Mouse (Mus musculus): Measurements from ENCODE around the gene Sh3glb1. TPM values are rescaled to one million over a fixed set of nuclear protein-coding genes. Genes with fewer than 3 reads are reported as not detected.

The Sh3glb1 gene
- total and polyA plus RNA-seq, 3 experiments: 52.0 to 189 (median 112) TPM

DNA sequence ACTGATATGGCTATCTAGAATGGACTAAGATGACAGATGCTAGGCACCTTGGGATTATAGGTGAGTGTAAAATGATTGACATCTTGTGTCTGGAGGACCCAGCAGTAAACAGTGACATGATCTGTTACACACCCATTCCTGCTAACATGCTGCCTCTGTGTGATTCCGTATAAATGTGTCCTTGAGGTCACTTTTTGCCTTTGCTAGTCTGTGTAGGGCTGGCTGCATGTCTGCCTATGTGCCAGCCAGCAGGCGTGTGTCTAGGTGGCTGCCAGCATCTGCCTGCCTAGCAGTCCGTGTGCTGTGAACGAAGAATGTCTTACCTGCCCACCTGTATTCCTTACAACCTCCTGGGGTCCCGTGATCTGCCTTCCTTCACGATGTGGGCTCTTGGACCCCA is 42.4 kb downstream of the Sh3glb1 start:
- Histone ChIP-seq H3K4me3 (replicated peaks in 1 of 3; ENCODE audit: low read depth in 2 of 3, low read length in 2 of 3, poor library complexity in 1 of 3) (no peak overlapping the region), H3K4me2 (ENCODE audit: insufficient read depth, low read depth, poor library complexity, severe bottlenecking) (no peak overlapping the region), H3K27me3 (replicated peaks) (no peaks in the 10 kb centered on the region), H3K36me3 (replicated peaks in 1 of 2; ENCODE audit: control insufficient read depth in 1 of 2, insufficient read depth in 1 of 2, low read length in 1 of 2) (no peaks in the 10 kb centered on the region), H3K9ac (ENCODE audit: insufficient read depth, low read depth) (no peak overlapping the region), H3K9me3 (replicated peaks; ENCODE audit: low read length) (no peaks in the 10 kb centered on the region), H3K4me1 (ENCODE audit: control insufficient read depth in 1 of 2, insufficient read depth in 2 of 2) (peaks cover 4 to 6% of the 10 kb centered on the region in 2 experiments; a peak in 1 of 4 replicates), H3K79me2 (replicated peaks; ENCODE audit: control insufficient read depth, extremely low read depth, insufficient read depth, poor library complexity, severe bottlenecking) (no peaks in the 10 kb centered on the region), H3K27ac (ENCODE audit: insufficient read depth, low read depth) (no peak overlapping the region)
- DNase-seq (ENCODE audit: extremely low read depth): no peak
- in situ Hi-C loops (cut with MboI; ENCODE audit: low pct_ligation_motif_present, low pct_unique_long_range_greater_than_20kb, low sequenced_read_pairs): no loop called here
- dilution Hi-C loops (cut with MboI; ENCODE audit: extremely low pct_ligation_motif_present, extremely low pct_unique_long_range_greater_than_20kb, low sequenced_read_pairs): no loop called here
- TF ChIP-seq MAFK (IDR thresholded peaks at IDR 0.05; ENCODE audit: insufficient replicate concordance, low read length) (no peak), ZNF384 (IDR thresholded peaks at IDR 0.05; ENCODE audit: low read depth, low read length) (no peak), POLR2A (IDR thresholded peaks at IDR 0.05; ENCODE audit: low read depth, low read length) (no peak), RAD21 (IDR thresholded peaks at IDR 0.05; ENCODE audit: low read depth, low read length) (no peak)

DNA sequence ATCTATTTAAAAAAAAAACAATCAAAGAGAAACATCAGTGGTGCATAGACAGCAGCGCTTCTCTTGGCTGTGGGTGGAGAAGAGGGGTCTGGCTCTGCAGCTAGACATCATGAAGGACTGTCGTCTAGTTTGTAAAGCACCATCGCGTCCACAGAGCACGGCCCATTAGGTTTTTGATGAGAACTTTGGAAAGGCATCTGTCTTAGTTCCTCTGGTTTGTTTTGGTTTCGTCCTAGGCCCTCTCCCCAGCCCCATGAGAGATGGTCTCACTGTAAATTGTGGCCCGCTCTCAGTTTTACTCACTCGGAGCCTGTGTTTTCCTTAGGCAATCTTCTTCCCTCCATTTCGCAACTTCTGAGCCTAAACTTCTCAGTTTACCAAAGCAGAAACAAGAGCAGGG is 43.9 kb downstream of the Sh3glb1 start:
- 0 out of 2 replicates have a peak overlapping the region, but pooled peaks have one; percentile 8 for H3K4me2 ChIP-seq (ENCODE audit: insufficient read depth, low read depth, poor library complexity, severe bottlenecking)
- no peaks in the 10 kb centered on the region for H3K9me3 ChIP-seq (replicated peaks; ENCODE audit: low read length)
- dilution Hi-C loops (cut with MboI; ENCODE audit: extremely low pct_ligation_motif_present, extremely low pct_unique_long_range_greater_than_20kb, low sequenced_read_pairs): no loop called here
- H3K79me2 ChIP-seq (replicated peaks; ENCODE audit: control insufficient read depth, extremely low read depth, insufficient read depth, poor library complexity, severe bottlenecking): no peaks in the 10 kb centered on the region
- H3K27me3 ChIP-seq (replicated peaks): no peaks in the 10 kb centered on the region
- peaks cover 6 to 9% of the 10 kb centered on the region in 2 experiments; a peak in 3 of 4 replicates for H3K4me1 ChIP-seq (ENCODE audit: control insufficient read depth in 1 of 2, insufficient read depth in 2 of 2)
- no peaks in the 10 kb centered on the region for H3K36me3 ChIP-seq (replicated peaks in 1 of 2; ENCODE audit: control insufficient read depth in 1 of 2, insufficient read depth in 1 of 2, low read length in 1 of 2)
- TF ChIP-seq IRF4 (IDR thresholded peaks at IDR 0.05; ENCODE audit: low read depth, low read length): 0 out of 2 replicates have a peak, but pooled peaks have one; percentile 28
- no peak for TF ChIP-seq CHD1 (IDR thresholded peaks at IDR 0.05; ENCODE audit: low read depth, low read length)
- H3K9ac ChIP-seq (ENCODE audit: insufficient read depth, low read depth): no peak overlapping the region
- DNase-seq (ENCODE audit: extremely low read depth): no peak
- H3K4me3 ChIP-seq (replicated peaks in 1 of 3; ENCODE audit: low read depth in 2 of 3, low read length in 2 of 3, poor library complexity in 1 of 3): no peak overlapping the region
- H3K27ac ChIP-seq (ENCODE audit: insufficient read depth, low read depth): no peak overlapping the region
- in situ Hi-C loops (cut with MboI; ENCODE audit: low pct_ligation_motif_present, low pct_unique_long_range_greater_than_20kb, low sequenced_read_pairs): no loop called here

DNA sequence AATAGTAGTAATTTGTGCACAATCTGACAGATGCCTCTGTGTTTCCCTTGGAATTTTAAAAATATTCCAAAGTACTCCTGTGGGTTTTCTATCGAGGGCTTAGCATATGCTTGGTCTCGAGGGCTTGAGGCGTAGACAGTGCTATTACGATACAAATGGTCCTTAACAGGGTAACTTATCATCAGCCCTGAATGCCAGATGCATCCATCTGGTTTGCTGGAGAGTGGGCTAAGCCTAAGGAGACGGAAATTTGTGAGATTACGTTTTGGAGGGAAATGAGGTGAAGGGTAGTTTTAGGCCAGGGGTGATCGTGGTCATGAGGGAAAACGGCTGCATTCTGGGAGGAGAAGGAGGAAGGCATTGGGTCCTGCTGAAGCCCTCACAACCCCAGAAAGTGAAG is 48.1 kb downstream of the Sh3glb1 start:
- peaks cover 0 to 5% of the 10 kb centered on the region in 2 experiments; a peak in 3 of 4 replicates for H3K4me1 ChIP-seq (ENCODE audit: control insufficient read depth in 1 of 2, insufficient read depth in 2 of 2)
- H3K4me3 ChIP-seq (replicated peaks in 1 of 3; ENCODE audit: low read depth in 2 of 3, low read length in 2 of 3, poor library complexity in 1 of 3): no peak overlapping the region
- H3K79me2 ChIP-seq (replicated peaks; ENCODE audit: control insufficient read depth, extremely low read depth, insufficient read depth, poor library complexity, severe bottlenecking): no peaks in the 10 kb centered on the region
- H3K4me2 ChIP-seq (ENCODE audit: insufficient read depth, low read depth, poor library complexity, severe bottlenecking): no peak overlapping the region
- dilution Hi-C loops (cut with MboI; ENCODE audit: extremely low pct_ligation_motif_present, extremely low pct_unique_long_range_greater_than_20kb, low sequenced_read_pairs) (no loop called here), in situ Hi-C loops (cut with MboI; ENCODE audit: low pct_ligation_motif_present, low pct_unique_long_range_greater_than_20kb, low sequenced_read_pairs) (no loop called here)
- H3K27ac ChIP-seq (ENCODE audit: insufficient read depth, low read depth): no peak overlapping the region
- DNase-seq (ENCODE audit: extremely low read depth): no peak
- no peaks in the 10 kb centered on the region for H3K36me3 ChIP-seq (replicated peaks in 1 of 2; ENCODE audit: control insufficient read depth in 1 of 2, insufficient read depth in 1 of 2, low read length in 1 of 2)
- no peak overlapping the region for H3K9ac ChIP-seq (ENCODE audit: insufficient read depth, low read depth)
- no peak for TF ChIP-seq NRF1 (IDR thresholded peaks at IDR 0.05; ENCODE audit: low read depth, low read length)
- no peak for TF ChIP-seq BHLHE40 (IDR thresholded peaks at IDR 0.05; ENCODE audit: low read depth, low read length)
- no peak for TF ChIP-seq RCOR1 (conservative IDR thresholded peaks at IDR 0.05; ENCODE audit: low read depth, low read length)
- TF ChIP-seq JUN (IDR thresholded peaks at IDR 0.05; ENCODE audit: insufficient read depth, low read depth, low read length): no peak
- no peak for TF ChIP-seq CTCF (conservative IDR thresholded peaks at IDR 0.05 in 1 of 2, IDR thresholded peaks at IDR 0.05 in 1 of 2; ENCODE audit: low read depth in 2 of 2, low read length in 2 of 2)
- no peak for TF ChIP-seq PAX5 (IDR thresholded peaks at IDR 0.05; ENCODE audit: low read length)
- TF ChIP-seq POLR2AphosphoS2 (IDR thresholded peaks at IDR 0.05; ENCODE audit: low read depth, low read length): no peak
- no peak for TF ChIP-seq NELFE (IDR thresholded peaks at IDR 0.05; ENCODE audit: low read depth, low read length)
- TF ChIP-seq EP300 (IDR thresholded peaks at IDR 0.05; ENCODE audit: low read length): no peak
- no peak for TF ChIP-seq CHD1 (IDR thresholded peaks at IDR 0.05; ENCODE audit: low read depth, low read length)
- no peak for TF ChIP-seq SIN3A (IDR thresholded peaks at IDR 0.05; ENCODE audit: low read length)
- TF ChIP-seq GABPA (IDR thresholded peaks at IDR 0.05; ENCODE audit: insufficient replicate concordance, low read depth, low read length): no peak
- no peak for TF ChIP-seq ZNF384 (IDR thresholded peaks at IDR 0.05; ENCODE audit: low read depth, low read length)
- TF ChIP-seq USF1 (IDR thresholded peaks at IDR 0.05; ENCODE audit: low read depth, low read length): no peak
- TF ChIP-seq ETS1 (conservative IDR thresholded peaks at IDR 0.05; ENCODE audit: low read depth, low read length): no peak
- no peak for TF ChIP-seq CHD2 (IDR thresholded peaks at IDR 0.05; ENCODE audit: low read length)
- no peak for TF ChIP-seq POLR2A (IDR thresholded peaks at IDR 0.05; ENCODE audit: low read depth, low read length)
- TF ChIP-seq E2F4 (IDR thresholded peaks at IDR 0.05; ENCODE audit: insufficient replicate concordance, low read depth, low read length): no peak
- no peak for TF ChIP-seq TBP (conservative IDR thresholded peaks at IDR 0.05; ENCODE audit: low read depth, low read length)
- H3K9me3 ChIP-seq (replicated peaks; ENCODE audit: low read length): no peaks in the 10 kb centered on the region
- H3K27me3 ChIP-seq (replicated peaks): no peaks in the 10 kb centered on the region

Data from CH12.LX (cell line).